Mouse (Mus musculus) brain, embryonic 14.5 days (tissue): ENCODE measurements around the gene Rpsa. TPM values are rescaled to one million over a fixed set of nuclear protein-coding genes. Genes with fewer than 3 reads are reported as not detected.
A peak's percentile ranks its signal among the peaks of the same experiment; 100 is the strongest.

Experiments used
- DNase-seq: peaks from one replicate; pipeline ENCODE4 v3.0.0-alpha.2; 2011; ENCODE audit warnings: low read depth
- CTCF ChIP-seq: fragments of 200-500 bp; IDR thresholded peaks from 2 replicates; pipeline ENCODE4 v1.5.1; 2012; ENCODE audit warnings: inconsistent platforms, mild to moderate bottlenecking, moderate library complexity, borderline replicate concordance; ENCODE audit not compliant: insufficient read depth, insufficient read length; ENCODE audit errors: extremely low read depth
- POLR2A ChIP-seq: fragments of 200-500 bp; IDR thresholded peaks from 2 replicates; pipeline ENCODE4 v1.6.1; 2012; ENCODE audit warnings: mild to moderate bottlenecking, inconsistent platforms, borderline replicate concordance; ENCODE audit not compliant: poor library complexity, insufficient read depth, insufficient read length, severe bottlenecking; ENCODE audit errors: extremely low read depth
- polyA plus RNA-seq: library from polyadenylated mRNA; depleted of rRNA; stranded (reverse); fragments of >200 nt; gene quantifications from 2 replicates; pipeline ENCODE4 v1.2.3, GENCODE M21; 2012

Rpsa gene
- polyA plus RNA-seq, 1 experiment: 1,952 TPM

GRCm38 (mm10) chr9:120114789-120115151, 12.7 kb upstream of the Rpsa start:
- no peak for DNase-seq
- TF ChIP-seq CTCF: no peak
- no peak for TF ChIP-seq POLR2A

- TF ChIP-seq POLR2A: no peak
- TF ChIP-seq CTCF: no peak
Measured at GRCm38 (mm10) chr9:120115580-120115979, 11.9 kb upstream of the Rpsa start.

GRCm38 (mm10) chr9:120116184-120116624, 11.3 kb upstream of the Rpsa start:
- DNase-seq: no peak
- no peak for TF ChIP-seq CTCF
- no peak for TF ChIP-seq POLR2A

More at GRCm38 (mm10) chr9:120115580-120115979, 11.9 kb upstream of the Rpsa start:
- no peak for DNase-seq

- no peak for TF ChIP-seq CTCF
- no peak for TF ChIP-seq POLR2A
- DNase-seq: no peak
Measured at GRCm38 (mm10) chr9:120118212-120118611, 9.3 kb upstream of the Rpsa start.

- TF ChIP-seq POLR2A (no peak), CTCF (no peak)
- no peak for DNase-seq
Measured at GRCm38 (mm10) chr9:120120503-120120902, 7.0 kb upstream of the Rpsa start.

GRCm38 (mm10) chr9:120126868-120127267, 621 bp upstream of the Rpsa start:
- no peak for DNase-seq
- TF ChIP-seq POLR2A (no peak), CTCF (no peak)

- TF ChIP-seq POLR2A (no peak), CTCF (no peak)
- no peak for DNase-seq
Measured at GRCm38 (mm10) chr9:120129276-120129675, 1.8 kb downstream of the Rpsa start.

- DNase-seq: no peak
- TF ChIP-seq CTCF (no peak), POLR2A (no peak)
Measured at GRCm38 (mm10) chr9:120131784-120132288, 4.3 kb downstream of the Rpsa start.

GRCm38 (mm10) chr9:120132980-120133754, 5.7 kb downstream of the Rpsa start:
- no peak for TF ChIP-seq CTCF
- no peak for TF ChIP-seq POLR2A
- DNase-seq: no peak

GRCm38 (mm10) chr9:120133755-120134475, 6.4 kb downstream of the Rpsa start:
- DNase-seq: no peak
- TF ChIP-seq CTCF: no peak
- TF ChIP-seq POLR2A: no peak

- no peak for DNase-seq
- TF ChIP-seq POLR2A (no peak), CTCF (no peak)
Measured at GRCm38 (mm10) chr9:120134529-120135160, 7.2 kb downstream of the Rpsa start.

- TF ChIP-seq CTCF: no peak
- TF ChIP-seq POLR2A: no peak
- no peak for DNase-seq
Measured at GRCm38 (mm10) chr9:120135454-120135853, 8.0 kb downstream of the Rpsa start.

- peak; percentile 88 for DNase-seq
- TF ChIP-seq CTCF (peak; percentile 79; the same call in 1 of the 2 replicates), POLR2A (no peak)
Measured at GRCm38 (mm10) chr9:120140652-120141051, 13.2 kb downstream of the Rpsa start.
